Mouse (Mus musculus) liver, adult 2 months (tissue): ENCODE results near the gene Jak3.

ENCODE experiments used
- CTCF ChIP-seq: fragments of 200-500 bp; IDR thresholded peaks from 2 replicates; pipeline ENCODE4 v1.5.1; 2011; ENCODE audit warnings: low read depth, low read length, control low read depth
- POLR2A ChIP-seq: fragments of 200-500 bp; IDR thresholded peaks from 2 replicates; pipeline ENCODE4 v1.6.1; 2011; ENCODE audit warnings: low read length, control low read depth; ENCODE audit not compliant: insufficient read depth; ENCODE audit errors: extremely low read depth

DNA sequence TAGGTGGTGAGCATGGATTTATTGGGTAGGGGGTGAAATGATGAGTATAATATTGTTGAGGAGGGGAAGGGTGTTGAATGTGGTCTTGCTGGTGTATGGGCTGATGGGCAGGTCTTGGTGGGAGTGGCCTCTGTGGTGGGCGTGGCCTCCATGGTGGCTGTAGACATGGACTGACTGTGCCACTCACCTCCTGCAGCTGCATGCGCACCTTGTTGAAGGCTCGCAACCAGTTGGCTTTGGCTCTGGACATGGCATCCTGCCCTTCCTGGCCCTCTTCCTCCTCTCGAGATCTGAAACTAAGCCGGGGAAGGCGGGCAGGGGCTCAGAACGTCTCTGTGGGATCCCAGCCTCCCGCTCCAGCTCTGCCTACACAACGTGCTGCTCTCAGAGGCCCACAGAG lies 18.3 kb upstream of the Jak3 start:
- TF ChIP-seq CTCF (no peak), POLR2A (no peak)
